Mouse (Mus musculus) midbrain, postnatal 0 days (tissue): ENCODE data around the gene Il18. TPM values are rescaled to one million over a fixed set of nuclear protein-coding genes. Genes with fewer than 3 reads are reported as not detected.

Experiments used
- ATAC-seq: fragments of 200-750 bp; cut with Nextera tagmentation; 2 replicates; pipeline ENCODE4 v1.8.0; 2017; ENCODE audit warnings: moderate number of reproducible peaks, mild to moderate bottlenecking, moderate TSS enrichment, moderate library complexity; ENCODE audit not compliant: low FRiP score
- DNase-seq: peaks from one replicate; pipeline ENCODE4 v3.0.0-alpha.2; 2015; ENCODE audit warnings: low spot score
- H3K27ac ChIP-seq: fragments of 300-500 bp; sonication (generic); 2 replicates; pipeline ENCODE4 v1.5.1; 2014; ENCODE audit warnings: low read depth, mild to moderate bottlenecking, low read length, mixed read lengths
- H3K27me3 ChIP-seq: fragments of 300-500 bp; sonication (generic); 2 replicates; pipeline ENCODE4 v1.6.1; 2014; ENCODE audit warnings: low read length, control low read depth, mixed read lengths; ENCODE audit not compliant: insufficient read depth
- H3K36me3 ChIP-seq: fragments of 300-500 bp; sonication (generic); 2 replicates; pipeline ENCODE4 v1.6.1; 2014; ENCODE audit warnings: low read length, control low read depth, mixed read lengths; ENCODE audit not compliant: insufficient read depth
- H3K4me1 ChIP-seq: fragments of 300-500 bp; sonication (generic); 2 replicates; pipeline ENCODE4 v1.6.1; 2014; ENCODE audit warnings: mild to moderate bottlenecking, control low read depth, antibody characterized with exemption, low read length, mixed read lengths; ENCODE audit not compliant: insufficient read depth
- H3K4me2 ChIP-seq: fragments of 300-500 bp; sonication (generic); 2 replicates; pipeline ENCODE4 v1.6.1; 2014; ENCODE audit warnings: low read depth, mild to moderate bottlenecking, low read length, mixed read lengths; ENCODE audit not compliant: poor library complexity, severe bottlenecking
- H3K4me3 ChIP-seq: fragments of 300-500 bp; sonication (generic); 2 replicates; pipeline ENCODE4 v1.5.1; 2014; ENCODE audit warnings: low read depth, mild to moderate bottlenecking, low read length, moderate library complexity
- H3K9ac ChIP-seq: fragments of 300-500 bp; sonication (generic); replicated peaks from 2 replicates; pipeline ENCODE4 v1.6.1; 2014; ENCODE audit warnings: mild to moderate bottlenecking, low read length, moderate library complexity, mixed read lengths; ENCODE audit not compliant: poor library complexity, severe bottlenecking
- H3K9me3 ChIP-seq: fragments of 300-500 bp; sonication (generic); 2 replicates; pipeline ENCODE4 v1.6.1; 2016; ENCODE audit warnings: low read length, control low read depth
- CTCF ChIP-seq: IDR thresholded peaks from 2 replicates; pipeline ENCODE4 v1.5.1; 2016; ENCODE audit warnings: antibody characterized with exemption, mild to moderate bottlenecking
- WGBS: fragments of 180-500 bp; shearing (Covaris S2); extraction: QIAGEN DNeasy Blood & Tissue Kit; methylation state at CpG from one replicate; pipeline ENCODE4 v1.1.7; 2014; 5-methylcytosine and 5-hydroxymethylcytosine counted together
- polyA plus RNA-seq: library from polyadenylated mRNA; unstranded; fragments of >200 nt; fragmentation: Nextera tagmentation; extraction: Ambion mirVana; gene quantifications from 2 replicates; pipeline ENCODE4 v1.2.1, GENCODE M21; 2015
- total RNA-seq: library from RNA; depleted of rRNA; stranded (reverse); fragments of >200 nt; gene quantifications from 2 replicates; pipeline ENCODE4 v1.2.3, GENCODE M21; 2014

Il18 gene
- total and polyA plus RNA-seq, 2 experiments from 2014 or later: 18.2 to 37.8 TPM

GRCm38 (mm10) chr9:50521562-50521961, 33.1 kb upstream of the Il18 start:
- H3K9ac ChIP-seq: no peak overlapping the region
- no peak overlapping the region for H3K4me3 ChIP-seq
- no peaks in the 10 kb centered on the region for H3K9me3 ChIP-seq
- no peaks in the 10 kb centered on the region for H3K4me1 ChIP-seq
- no peak overlapping the region for H3K27ac ChIP-seq
- WGBS: 62% methylated on average over 2 of the region's 2 CpGs
- no peaks in the 10 kb centered on the region for H3K36me3 ChIP-seq
- 0 out of 2 replicates have a peak, but pooled peaks have one; percentile 4 for TF ChIP-seq CTCF
- no peak for ATAC-seq
- DNase-seq: no peak
- no peaks in the 10 kb centered on the region for H3K27me3 ChIP-seq
- H3K4me2 ChIP-seq: no peak overlapping the region

DNA sequence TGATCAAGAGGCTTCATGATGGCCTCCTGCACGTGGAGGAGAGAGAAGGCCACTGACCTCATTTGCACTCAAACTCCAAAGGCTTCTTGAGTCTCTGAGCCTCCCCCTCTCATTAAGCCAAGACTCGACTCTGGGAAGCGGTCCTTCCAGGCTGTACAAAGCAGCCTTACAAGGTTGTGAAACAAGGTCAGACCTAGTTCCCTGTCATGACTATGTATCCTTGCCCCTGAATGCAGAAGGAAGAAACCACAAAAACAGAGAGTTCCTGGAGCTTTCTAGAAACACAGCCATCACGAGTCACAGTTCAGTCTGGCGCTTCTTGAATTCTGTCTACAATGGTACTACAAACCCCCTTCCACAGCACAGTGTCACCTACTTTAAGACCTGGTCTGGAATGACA, 32.1 kb upstream of the Il18 start:
- Histone ChIP-seq H3K4me1 (peaks cover 1% of the 10 kb centered on the region; the same call in 1 of the 2 replicates), H3K9ac (no peak overlapping the region), H3K4me3 (no peak overlapping the region), H3K36me3 (no peaks in the 10 kb centered on the region), H3K4me2 (no peak overlapping the region), H3K27me3 (no peaks in the 10 kb centered on the region), H3K27ac (no peak overlapping the region), H3K9me3 (no peaks in the 10 kb centered on the region)
- ATAC-seq (no peak), DNase-seq (no peak)
- 90% methylated on average over 5 of the region's 5 CpGs for WGBS
- no peak for TF ChIP-seq CTCF

DNA sequence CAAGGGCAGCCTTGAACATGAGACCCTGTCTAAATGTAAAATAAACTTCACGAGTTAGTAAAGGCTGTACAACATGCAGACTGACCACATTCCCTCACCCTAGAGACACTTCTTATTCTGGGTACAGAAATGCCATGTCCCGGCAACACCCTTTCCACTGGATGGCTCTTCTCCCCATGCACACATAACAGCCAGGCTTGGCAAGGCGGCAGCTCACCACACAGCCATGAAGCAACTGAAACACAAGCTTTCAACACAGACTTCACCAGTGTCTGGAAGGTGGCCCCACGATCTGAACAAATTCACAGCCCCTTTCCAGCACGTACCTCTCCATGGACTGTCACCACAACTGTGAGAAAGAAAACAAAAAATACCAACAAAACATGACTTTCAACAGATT, 29.7 kb upstream of the Il18 start:
- no peak for TF ChIP-seq CTCF
- ATAC-seq (no peak), DNase-seq (no peak)
- no peaks in the 10 kb centered on the region for H3K27me3 ChIP-seq
- no peaks in the 10 kb centered on the region for H3K36me3 ChIP-seq
- no peak overlapping the region for H3K4me2 ChIP-seq
- no peak overlapping the region for H3K27ac ChIP-seq
- WGBS: 95% methylated on average over 5 of the region's 5 CpGs
- H3K9me3 ChIP-seq: no peaks in the 10 kb centered on the region
- no peak overlapping the region for H3K4me3 ChIP-seq
- H3K4me1 ChIP-seq: peaks cover 6% of the 10 kb centered on the region; the same call in 1 of the 2 replicates
- H3K9ac ChIP-seq: no peak overlapping the region

DNA sequence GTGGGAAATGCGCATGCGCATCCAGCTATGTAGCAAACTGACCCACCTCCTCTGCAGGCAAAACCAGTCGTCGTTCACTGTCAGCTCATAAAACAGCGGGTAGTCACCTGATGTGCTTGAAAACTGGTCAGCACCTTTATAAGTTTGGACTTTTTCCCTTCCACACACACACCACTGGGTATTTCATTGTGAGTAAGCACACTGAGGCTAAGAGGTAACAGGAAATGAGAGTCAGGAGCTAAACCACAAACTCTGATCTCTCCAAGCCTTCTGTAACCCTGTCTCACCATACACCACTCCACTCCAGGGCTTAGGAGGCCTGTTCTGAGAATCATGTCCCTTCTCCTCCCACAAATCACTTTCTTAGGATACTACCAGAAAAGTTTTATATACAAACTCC, 29.0 kb upstream of the Il18 start:
- DNase-seq (no peak), ATAC-seq (no peak)
- H3K9ac ChIP-seq: no peak overlapping the region
- H3K9me3 ChIP-seq: no peaks in the 10 kb centered on the region
- H3K4me1 ChIP-seq: peaks cover 6% of the 10 kb centered on the region; the same call in 1 of the 2 replicates
- no peak overlapping the region for H3K27ac ChIP-seq
- no peak for TF ChIP-seq CTCF
- no peaks in the 10 kb centered on the region for H3K27me3 ChIP-seq
- 77% methylated on average over 5 of the region's 5 CpGs for WGBS
- H3K36me3 ChIP-seq: no peaks in the 10 kb centered on the region
- no peak overlapping the region for H3K4me2 ChIP-seq
- H3K4me3 ChIP-seq: no peak overlapping the region

GRCm38 (mm10) chr9:50527860-50528259, 26.8 kb upstream of the Il18 start:
- Histone ChIP-seq H3K36me3 (no peaks in the 10 kb centered on the region), H3K27me3 (no peaks in the 10 kb centered on the region), H3K9me3 (no peaks in the 10 kb centered on the region), H3K4me2 (peak overlapping the region; percentile 61), H3K4me1 (peaks cover 6% of the 10 kb centered on the region; the same call in 1 of the 2 replicates), H3K4me3 (peak overlapping the region; percentile 55), H3K9ac (peak overlapping the region; percentile 68), H3K27ac (peak overlapping the region; percentile 73; the same call in 1 of the 2 replicates)
- 43% methylated on average over 7 of the region's 7 CpGs for WGBS
- DNase-seq (no peak), ATAC-seq (no peak)
- no peak for TF ChIP-seq CTCF

GRCm38 (mm10) chr9:50528293-50528892, 26.2 kb upstream of the Il18 start, which contains the start of gene Pts:
Pts (minus strand) TSS chr9:50528724.
- H3K4me3 ChIP-seq: peak within 1 kb of the TSS; percentile 55
- DNase-seq: peak; percentile 99
- H3K27ac ChIP-seq: peak within 1 kb of the TSS; percentile 73
- ATAC-seq: peak; percentile 98
- H3K4me2 ChIP-seq: peak within 1 kb of the TSS; percentile 61
- H3K9me3 ChIP-seq: no peaks in the 10 kb centered on the region
- peak within 1 kb of the TSS; percentile 68 for H3K9ac ChIP-seq
- peaks cover 6% of the 10 kb centered on the region; the same call in 1 of the 2 replicates for H3K4me1 ChIP-seq
- no peaks in the 10 kb centered on the region for H3K27me3 ChIP-seq
- peak; percentile 86 for TF ChIP-seq CTCF
- H3K36me3 ChIP-seq: no peaks in the 10 kb centered on the region
- WGBS: under 1% methylated on average over 54 of the region's 54 CpGs
